15 mouse cellular contexts compared by ENCODE assay signal in genomic region chr7:100488474-100489048, GRCm38 (mm10). TPM values are rescaled to one million over a fixed set of nuclear protein-coding genes. Genes with fewer than 3 reads are reported as not detected.
DNase-seq lines count a peak whose midpoint lies in the region; ATAC-seq and TF ChIP-seq lines count a peak whose summit lies in the region.
"Had no signal": no experiment of that assay in that cellular context is flagged by ENCODE, and none has a peak within 500 bp of the region (broad histone marks: within the 10 kb centered on the region; RNA-seq: fewer than 3 reads in every experiment).

No protein-coding gene starts in this region.

- peak overlapping the region; percentile 20; the same call in 1 of the 2 replicates for H3K4me2 ChIP-seq in heart, embryonic 15.5 days
- H3K4me2 ChIP-seq in midbrain, embryonic 13.5 days (replicated peaks): no peak overlapping the region
- H3K4me2 ChIP-seq in midbrain, embryonic 11.5 days: no peak overlapping the region
- H3K4me2 ChIP-seq in forebrain, embryonic 15.5 days (replicated peaks): no peak overlapping the region
- peak overlapping the region; percentile 19; the same call in 1 of the 2 replicates for H3K4me2 ChIP-seq in stomach, embryonic 15.5 days
- H3K4me2 ChIP-seq: embryonic facial prominence, embryonic 15.5 days; heart, embryonic 11.5 days; limb, embryonic 12.5 days had no signal

- H3K9me3 ChIP-seq in heart, embryonic 15.5 days (replicated peaks): no peaks in the 10 kb centered on the region
- H3K9me3 ChIP-seq in midbrain, embryonic 13.5 days: no peaks in the 10 kb centered on the region
- H3K9me3 ChIP-seq in midbrain, embryonic 11.5 days (ENCODE audit: control insufficient read depth, low read length): no peaks in the 10 kb centered on the region
- no peaks in the 10 kb centered on the region for H3K9me3 ChIP-seq in forebrain, embryonic 15.5 days
- H3K9me3 ChIP-seq in stomach, embryonic 15.5 days: no peaks in the 10 kb centered on the region
- H3K9me3 ChIP-seq: embryonic facial prominence, embryonic 15.5 days; limb, embryonic 12.5 days; megakaryocyte, embryonic 14.5 days had no signal

- H3K27ac ChIP-seq in heart, embryonic 15.5 days: 0 out of 2 replicates have a peak overlapping the region, but pooled peaks have one; percentile 15
- H3K27ac ChIP-seq in midbrain, embryonic 13.5 days: peak overlapping the region; percentile 47; the same call in 1 of the 2 replicates
- no peak overlapping the region for H3K27ac ChIP-seq in midbrain, embryonic 11.5 days (ENCODE audit: low read depth, low read length)
- H3K27ac ChIP-seq in forebrain, embryonic 15.5 days (replicated peaks): no peak overlapping the region; the same call in 1 of the 2 replicates
- H3K27ac ChIP-seq in stomach, embryonic 15.5 days: peak overlapping the region; percentile 38; the same call in 1 of the 2 replicates
- no peak overlapping the region for H3K27ac ChIP-seq in thymus, adult 2 months (ENCODE audit: control insufficient read depth, insufficient read depth, low read length)
- H3K27ac ChIP-seq: embryonic facial prominence, embryonic 15.5 days; limb, embryonic 12.5 days had no signal

- H3K4me3 ChIP-seq in heart, embryonic 15.5 days: no peak overlapping the region
- no peak overlapping the region for H3K4me3 ChIP-seq in midbrain, embryonic 13.5 days (replicated peaks)
- H3K4me3 ChIP-seq in midbrain, embryonic 11.5 days (ENCODE audit: low read depth, low read length): no peak overlapping the region
- H3K4me3 ChIP-seq in forebrain, embryonic 15.5 days: no peak overlapping the region
- H3K4me3 ChIP-seq in stomach, embryonic 15.5 days (replicated peaks): no peak overlapping the region
- H3K4me3 ChIP-seq in thymus, adult 2 months (ENCODE audit: control insufficient read depth, insufficient read depth, low read length): no peak overlapping the region
- H3K4me3 ChIP-seq: embryonic facial prominence, embryonic 15.5 days; limb, embryonic 12.5 days; megakaryocyte, embryonic 14.5 days had no signal

- H3K9ac ChIP-seq in heart, embryonic 15.5 days: no peak overlapping the region
- 0 out of 2 replicates have a peak overlapping the region, but pooled peaks have one; percentile 29 for H3K9ac ChIP-seq in midbrain, embryonic 13.5 days (replicated peaks)
- H3K9ac ChIP-seq in midbrain, embryonic 11.5 days (ENCODE audit: low read length): no peak overlapping the region
- no peak overlapping the region for H3K9ac ChIP-seq in forebrain, embryonic 15.5 days (replicated peaks)
- no peak overlapping the region for H3K9ac ChIP-seq in stomach, embryonic 15.5 days
- H3K9ac ChIP-seq: embryonic facial prominence, embryonic 15.5 days; limb, embryonic 12.5 days had no signal

- no peak for TF ChIP-seq POLR2A in thymus, adult 2 months (IDR thresholded peaks at IDR 0.05; ENCODE audit: control insufficient read depth, extremely low read depth, insufficient read depth, low read length, poor library complexity)

- ATAC-seq in heart, embryonic 15.5 days (replicated peaks; ENCODE audit: insufficient number of reproducible peaks, insufficient read depth, low FRiP score, low read depth): no peak
- peak; percentile 55 for ATAC-seq in midbrain, embryonic 13.5 days
- no peak for ATAC-seq in midbrain, embryonic 11.5 days (ENCODE audit: low FRiP score)
- ATAC-seq in forebrain, embryonic 15.5 days (replicated peaks): peak; percentile 62; the same call in 1 of the 2 replicates
- no peak for ATAC-seq in stomach, embryonic 15.5 days (ENCODE audit: insufficient read depth, low FRiP score, low read depth)
- ATAC-seq in erythroid progenitor cell, adult 5-6 weeks (replicated peaks; ENCODE audit: low FRiP score, poor library complexity, severe bottlenecking): no peak

- no peaks in the 10 kb centered on the region for H3K27me3 ChIP-seq in heart, embryonic 15.5 days
- peaks cover 9% of the 10 kb centered on the region; the same call in 1 of the 2 replicates for H3K27me3 ChIP-seq in midbrain, embryonic 13.5 days
- no peaks in the 10 kb centered on the region for H3K27me3 ChIP-seq in midbrain, embryonic 11.5 days (ENCODE audit: control insufficient read depth, insufficient read depth, low read length)
- H3K27me3 ChIP-seq in forebrain, embryonic 15.5 days: peaks cover 5% of the 10 kb centered on the region; the same call in 1 of the 2 replicates
- no peaks in the 10 kb centered on the region for H3K27me3 ChIP-seq in stomach, embryonic 15.5 days (replicated peaks)
- H3K27me3 ChIP-seq in thymus, adult 2 months (ENCODE audit: control insufficient read depth, insufficient read depth, low read length): no peaks in the 10 kb centered on the region
- H3K27me3 ChIP-seq: limb, embryonic 12.5 days had no signal

- no peaks in the 10 kb centered on the region for H3K36me3 ChIP-seq in heart, embryonic 15.5 days
- H3K36me3 ChIP-seq in midbrain, embryonic 13.5 days: no peaks in the 10 kb centered on the region
- H3K36me3 ChIP-seq in midbrain, embryonic 11.5 days (ENCODE audit: control insufficient read depth, insufficient read depth, low read length): no peaks in the 10 kb centered on the region
- H3K36me3 ChIP-seq in forebrain, embryonic 15.5 days: no peaks in the 10 kb centered on the region
- H3K36me3 ChIP-seq in stomach, embryonic 15.5 days: no peaks in the 10 kb centered on the region
- H3K36me3 ChIP-seq in thymus, adult 2 months (ENCODE audit: control insufficient read depth, insufficient read depth, low read length): no peaks in the 10 kb centered on the region
- H3K36me3 ChIP-seq: embryonic facial prominence, embryonic 15.5 days; limb, embryonic 12.5 days had no signal

- no peak for DNase-seq in heart, adult 9 months (ENCODE audit: low spot score in 2 of 2)
- no peak for DNase-seq in midbrain, embryonic 11.5 days (ENCODE audit: low spot score, missing footprints)
- DNase-seq in thymus, adult 2 months: no peak
- DNase-seq: cerebellum, adult 11-12 months; right cerebral cortex, adult 18-20 months; thymus, postnatal 25 days had no signal

- WGBS in heart, embryonic 15.5 days: 25% methylated on average over 10 of the region's 10 CpGs
- WGBS in midbrain, embryonic 13.5 days: 25% methylated on average over 10 of the region's 10 CpGs
- WGBS in midbrain, embryonic 11.5 days: 49% methylated on average over 10 of the region's 10 CpGs
- 12% methylated on average over 10 of the region's 10 CpGs for WGBS in forebrain, embryonic 15.5 days
- 28% methylated on average over 10 of the region's 10 CpGs for WGBS in stomach, embryonic 15.5 days
- 83% methylated on average over 10 of the region's 10 CpGs for WGBS in thymus, adult 2 months

- peaks cover 20% of the 10 kb centered on the region for H3K4me1 ChIP-seq in heart, embryonic 15.5 days (replicated peaks)
- H3K4me1 ChIP-seq in midbrain, embryonic 13.5 days (replicated peaks): peaks cover 13% of the 10 kb centered on the region
- H3K4me1 ChIP-seq in midbrain, embryonic 11.5 days (ENCODE audit: control insufficient read depth, insufficient read depth, low read length): peaks cover 7% of the 10 kb centered on the region; the same call in 1 of the 2 replicates
- H3K4me1 ChIP-seq in forebrain, embryonic 15.5 days: peaks cover 17% of the 10 kb centered on the region
- H3K4me1 ChIP-seq in stomach, embryonic 15.5 days: peaks cover 20% of the 10 kb centered on the region
- H3K4me1 ChIP-seq in thymus, adult 2 months (replicated peaks; ENCODE audit: control insufficient read depth, insufficient read depth, low read length): peaks cover 21% of the 10 kb centered on the region

- TF ChIP-seq CTCF in thymus, adult 2 months (IDR thresholded peaks at IDR 0.05; ENCODE audit: borderline replicate concordance, control insufficient read depth, extremely low read depth, insufficient read depth, low read length, poor library complexity): no peak

RNA-seq across cellular contexts. Expression of gene Ucp2, which starts 4.6 kb away (rescaled TPM):
- polyA plus RNA-seq in heart, embryonic 15.5 days (2015; fragmentation: Nextera tagmentation; extraction: Ambion mirVana): 109 and 179 TPM in 2 replicates
- 51.9 and 52.5 TPM in 2 replicates for polyA plus RNA-seq in midbrain, embryonic 13.5 days (2015; fragmentation: Nextera tagmentation; extraction: Ambion mirVana)
- 67.0 and 80.4 TPM in 2 replicates for polyA plus RNA-seq in midbrain, embryonic 11.5 days (2014; fragmentation: Nextera tagmentation; extraction: Ambion mirVana)
- 47.4 and 48.4 TPM in 2 replicates for polyA plus RNA-seq in forebrain, embryonic 15.5 days (2015; fragmentation: Nextera tagmentation; extraction: Ambion mirVana)
- 308 and 326 TPM in 2 replicates for polyA plus RNA-seq in stomach, embryonic 15.5 days (2015; fragmentation: Nextera tagmentation; extraction: Ambion mirVana)
- 1,120 and 1,396 TPM in 2 replicates for polyA plus RNA-seq in thymus, adult 2 months (2012; rRNA removed)
- 753 and 755 TPM in 2 replicates for total RNA-seq in erythroid progenitor cell, adult 5-6 weeks (2015; ENCODE audit: low replicate concordance)
- 595 and 716 TPM in 2 replicates for total RNA-seq in erythroid progenitor cell, adult 5-6 weeks (2017; ENCODE audit: low replicate concordance)

RNA-seq across cellular contexts. Expression of gene Ucp3, which starts 15.8 kb away (rescaled TPM):
- polyA plus RNA-seq in heart, embryonic 15.5 days (2015; fragmentation: Nextera tagmentation; extraction: Ambion mirVana): 0.11 and 0.29 TPM in 2 replicates
- not detected in 2 replicates for polyA plus RNA-seq in midbrain, embryonic 13.5 days (2015; fragmentation: Nextera tagmentation; extraction: Ambion mirVana)
- not detected in 2 replicates for polyA plus RNA-seq in midbrain, embryonic 11.5 days (2014; fragmentation: Nextera tagmentation; extraction: Ambion mirVana)
- polyA plus RNA-seq in forebrain, embryonic 15.5 days (2015; fragmentation: Nextera tagmentation; extraction: Ambion mirVana): not detected in 2 replicates
- polyA plus RNA-seq in stomach, embryonic 15.5 days (2015; fragmentation: Nextera tagmentation; extraction: Ambion mirVana): 0.05 TPM in 2 replicates
- 6.0 and 7.0 TPM in 2 replicates for polyA plus RNA-seq in thymus, adult 2 months (2012; rRNA removed)
- not detected in 2 replicates for total RNA-seq in erythroid progenitor cell, adult 5-6 weeks (2015; ENCODE audit: low replicate concordance)
- 1.0 TPM in 1 of 2 replicates, not detected in the other for total RNA-seq in erythroid progenitor cell, adult 5-6 weeks (2017; ENCODE audit: low replicate concordance)
- polyA plus RNA-seq: heart, embryonic 11.5 days; limb, embryonic 12.5 days had no signal

RNA-seq across cellular contexts. Expression of gene Dnajb13, which starts 26.2 kb away (rescaled TPM):
- polyA plus RNA-seq in heart, embryonic 15.5 days (2015; fragmentation: Nextera tagmentation; extraction: Ambion mirVana): 0.18 and 0.70 TPM in 2 replicates
- polyA plus RNA-seq in midbrain, embryonic 13.5 days (2015; fragmentation: Nextera tagmentation; extraction: Ambion mirVana): 1.2 and 3.2 TPM in 2 replicates
- 0.33 and 0.52 TPM in 2 replicates for polyA plus RNA-seq in midbrain, embryonic 11.5 days (2014; fragmentation: Nextera tagmentation; extraction: Ambion mirVana)
- 2.6 and 4.9 TPM in 2 replicates for polyA plus RNA-seq in forebrain, embryonic 15.5 days (2015; fragmentation: Nextera tagmentation; extraction: Ambion mirVana)
- 0.52 and 0.74 TPM in 2 replicates for polyA plus RNA-seq in stomach, embryonic 15.5 days (2015; fragmentation: Nextera tagmentation; extraction: Ambion mirVana)
- polyA plus RNA-seq in thymus, adult 2 months (2012; rRNA removed): 2.2 and 3.0 TPM in 2 replicates
- total RNA-seq in erythroid progenitor cell, adult 5-6 weeks (2015; ENCODE audit: low replicate concordance): 2.9 TPM in 1 of 2 replicates, not detected in the other
- total RNA-seq in erythroid progenitor cell, adult 5-6 weeks (2017; ENCODE audit: low replicate concordance): 1.1 and 5.6 TPM in 2 replicates

RNA-seq across cellular contexts. Expression of gene Coa4, which starts 48.3 kb away (rescaled TPM):
- 20.3 and 21.1 TPM in 2 replicates for polyA plus RNA-seq in heart, embryonic 15.5 days (2015; fragmentation: Nextera tagmentation; extraction: Ambion mirVana)
- polyA plus RNA-seq in midbrain, embryonic 13.5 days (2015; fragmentation: Nextera tagmentation; extraction: Ambion mirVana): 16.7 and 19.7 TPM in 2 replicates
- polyA plus RNA-seq in midbrain, embryonic 11.5 days (2014; fragmentation: Nextera tagmentation; extraction: Ambion mirVana): 15.7 and 22.8 TPM in 2 replicates
- polyA plus RNA-seq in forebrain, embryonic 15.5 days (2015; fragmentation: Nextera tagmentation; extraction: Ambion mirVana): 14.1 and 14.9 TPM in 2 replicates
- polyA plus RNA-seq in stomach, embryonic 15.5 days (2015; fragmentation: Nextera tagmentation; extraction: Ambion mirVana): 31.5 and 32.7 TPM in 2 replicates
- polyA plus RNA-seq in thymus, adult 2 months (2012; rRNA removed): 9.1 and 10.1 TPM in 2 replicates
- 4.2 and 20.9 TPM in 2 replicates for total RNA-seq in erythroid progenitor cell, adult 5-6 weeks (2015; ENCODE audit: low replicate concordance)
- 3.9 and 6.8 TPM in 2 replicates for total RNA-seq in erythroid progenitor cell, adult 5-6 weeks (2017; ENCODE audit: low replicate concordance)

Comparison
In these comparisons a context has a peak if more than half of its experiments do, and no peak if none do; other contexts are left out.
1. ATAC-seq: peak in midbrain, embryonic 13.5 days (single experiment) and forebrain, embryonic 15.5 days (single experiment); none in heart, embryonic 15.5 days (single experiment), midbrain, embryonic 11.5 days (single experiment), stomach, embryonic 15.5 days (single experiment) and erythroid progenitor cell, adult 5-6 weeks (single experiment).
2. H3K27ac ChIP-seq: peak in heart, embryonic 15.5 days (single experiment), midbrain, embryonic 13.5 days (single experiment) and stomach, embryonic 15.5 days (single experiment); none in midbrain, embryonic 11.5 days (single experiment), forebrain, embryonic 15.5 days (single experiment) and thymus, adult 2 months (single experiment).
3. H3K4me2 ChIP-seq: peak in heart, embryonic 15.5 days (single experiment) and stomach, embryonic 15.5 days (single experiment); none in midbrain, embryonic 13.5 days (single experiment), midbrain, embryonic 11.5 days (single experiment) and forebrain, embryonic 15.5 days (single experiment).